Mouse (Mus musculus) bone marrow, adult 2 months (tissue): ENCODE data around the gene Psme2.

Experiments used
- CTCF ChIP-seq: fragments of 200-500 bp; IDR thresholded peaks from 2 replicates; pipeline ENCODE4 v1.5.1; 2011; ENCODE audit warnings: low read length, control low read depth; ENCODE audit not compliant: control insufficient read depth, insufficient read depth
- POLR2A ChIP-seq: fragments of 200-500 bp; IDR thresholded peaks from 2 replicates; pipeline ENCODE4 v1.6.1; 2011; ENCODE audit warnings: low read depth, mild to moderate bottlenecking, control low read depth, low read length, borderline replicate concordance; ENCODE audit not compliant: control insufficient read depth

- TF ChIP-seq CTCF (no peak), POLR2A (no peak; the same call in 1 of the 2 replicates)
Observed at GRCm38 (mm10) chr14:55544334-55544733, 46.6 kb downstream of the Psme2 start.
